Mouse (Mus musculus): Measurements from ENCODE around the gene Trpc5os. TPM values are rescaled to one million over a fixed set of nuclear protein-coding genes. Genes with fewer than 3 reads are reported as not detected.

The Trpc5os gene
- not detected in 2 replicates for polyA plus RNA-seq (2012; rRNA removed; ENCODE audit: low replicate concordance)

DNA sequence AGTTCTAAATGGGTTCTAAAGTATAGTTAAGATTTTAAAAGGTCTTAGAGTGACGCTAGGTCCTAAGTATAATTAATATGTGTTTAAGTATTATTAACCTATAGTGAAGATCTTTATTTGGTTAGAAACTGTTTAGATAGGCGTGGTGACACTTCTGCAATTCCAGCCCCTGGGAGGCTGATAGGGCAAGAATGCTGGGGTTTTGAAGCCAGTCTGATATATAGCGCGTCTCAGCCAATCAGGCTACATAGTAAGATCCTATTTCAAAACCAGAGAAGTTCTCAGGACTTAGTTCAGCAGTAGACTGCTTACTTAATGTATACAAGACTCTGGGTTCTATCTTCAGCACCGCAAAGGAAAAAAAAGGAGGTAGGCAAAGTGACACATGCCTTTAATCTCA is at the start of gene Trpc5os:
Gene Trpc5os, plus strand, starts transcription at position 301 of the 400 bp plus-strand sequence.

Other genes starting within 250 kb of the Trpc5os start
- 5.4 and 6.4 TPM in 2 replicates for gene Alg13, start 138.8 kb upstream of the Trpc5os start, polyA plus RNA-seq (2012; rRNA removed; ENCODE audit: low replicate concordance)
- not detected in 2 replicates for gene Trpc5, start 231.6 kb downstream of the Trpc5os start, polyA plus RNA-seq (2012; rRNA removed; ENCODE audit: low replicate concordance)
- not detected in 2 replicates for gene Rtl4, start 232.3 kb downstream of the Trpc5os start, polyA plus RNA-seq (2012; rRNA removed; ENCODE audit: low replicate concordance)

Data from mammary gland, adult 2 months (tissue).